Mouse (Mus musculus) spleen, embryonic (tissue): ENCODE data around the gene Cyp4v3.

Experiments used
- CTCF ChIA-PET: fragments of 350-600 bp; sonication (Branson Sonifier 250); formaldehyde crosslinking; loops from one replicate; lab custom pipeline; 2022; lab: Charles Lee

Gene Cyp4v3

DNA sequence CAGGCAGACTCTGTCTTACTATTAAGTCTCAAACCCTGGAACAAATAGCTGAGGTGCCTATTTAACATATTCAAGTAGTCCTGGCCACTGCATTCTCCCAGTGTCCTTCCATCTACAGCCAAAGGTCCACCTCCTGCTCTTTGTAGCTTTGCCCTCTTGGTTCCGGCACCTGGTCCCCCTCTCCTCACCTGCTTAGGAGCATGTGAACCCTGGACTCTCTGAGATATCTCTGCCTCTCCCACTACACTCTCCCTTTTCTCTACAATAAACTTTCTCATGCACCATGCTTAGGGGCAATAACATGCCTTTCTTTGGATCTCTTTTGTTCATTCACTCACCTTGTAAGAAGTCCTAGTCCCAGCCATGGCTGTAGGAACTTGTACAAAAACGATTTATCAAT, 11.7 kb downstream of the Cyp4v3 start:
- CTCF ChIA-PET = no interaction called here

DNA sequence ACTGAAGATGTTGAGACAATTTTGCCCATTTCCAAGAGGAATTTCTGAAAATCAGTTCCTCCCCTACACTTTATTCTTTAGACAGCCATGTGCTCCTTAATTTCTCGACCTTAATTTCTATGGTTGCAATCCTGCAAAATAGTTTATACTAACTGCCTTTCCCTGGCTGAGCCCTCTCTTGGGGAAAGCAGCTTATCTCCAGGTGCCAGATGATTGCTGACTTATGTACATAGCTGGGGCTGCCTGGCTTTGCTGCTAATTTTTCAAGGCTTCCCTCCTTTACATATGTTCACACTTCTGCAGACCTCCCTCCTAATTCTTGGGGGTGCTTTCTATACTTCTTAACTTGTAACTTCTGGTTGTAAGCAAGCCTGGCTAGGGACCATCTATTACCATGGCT, 12.1 kb downstream of the Cyp4v3 start:
- CTCF ChIA-PET = no interaction called here

DNA sequence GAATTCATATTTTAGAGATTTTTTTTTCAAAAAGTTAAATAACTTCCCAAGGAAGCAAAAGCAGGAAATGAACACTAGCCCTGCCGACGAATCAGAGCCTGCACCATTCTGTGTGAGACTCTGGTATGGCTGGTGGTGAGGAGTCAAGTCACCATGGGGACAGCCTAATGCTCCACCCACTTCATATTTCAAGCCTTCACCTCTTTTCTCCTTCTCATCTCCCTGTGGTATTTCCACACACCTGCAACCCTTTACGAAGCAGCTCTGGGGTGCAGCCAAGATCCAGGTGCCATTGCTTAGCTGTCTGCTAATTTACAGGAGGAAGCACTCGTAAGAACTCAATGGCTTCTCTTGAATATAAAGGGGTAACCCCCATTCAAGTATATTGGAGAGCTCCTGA, 22.0 kb downstream of the Cyp4v3 start:
- CTCF ChIA-PET = no interaction called here

DNA sequence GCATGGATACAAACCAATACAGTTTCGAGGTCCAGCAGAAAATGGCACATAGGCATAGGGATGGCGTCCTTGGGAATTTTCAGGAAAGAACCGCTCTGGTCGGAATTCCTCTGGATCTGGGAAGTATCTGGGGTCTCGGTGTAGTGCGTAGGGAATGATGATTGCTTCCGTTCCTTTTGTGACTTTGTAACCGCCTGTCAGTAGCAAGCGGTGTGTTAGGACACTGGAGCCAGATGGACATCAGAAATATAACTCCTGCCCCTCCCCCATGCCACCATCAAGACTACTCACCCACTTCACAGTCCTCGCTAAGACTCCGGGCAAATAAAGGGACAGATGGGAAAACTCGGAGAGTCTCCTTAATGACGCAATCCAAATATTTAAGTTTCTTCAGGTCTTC, 24.6 kb downstream of the Cyp4v3 start, which contains the start of gene Gm45753:
Gene Gm45753, minus strand, starts transcription at position 101 of the 400 bp plus-strand sequence.
- CTCF ChIA-PET = no interaction called here

DNA sequence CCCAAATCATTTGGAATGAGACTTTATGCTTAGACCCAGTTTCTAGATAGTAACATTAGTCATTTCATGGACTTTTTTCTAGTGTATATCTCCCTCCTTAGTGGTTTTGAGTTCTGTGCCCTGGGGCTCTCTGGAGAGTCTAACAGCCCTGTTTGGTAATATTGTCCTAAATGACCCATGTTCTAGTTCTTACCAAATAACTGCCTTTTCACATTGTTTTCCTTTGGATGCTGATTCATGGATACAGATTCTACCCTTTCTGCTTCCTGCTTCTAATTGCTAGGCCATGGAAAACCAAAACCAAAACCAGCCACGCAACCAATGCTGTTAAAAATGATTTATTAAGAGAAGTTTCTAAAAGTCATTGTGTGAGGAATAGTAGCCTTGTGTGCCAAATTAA, 27.5 kb downstream of the Cyp4v3 start:
- CTCF ChIA-PET = no interaction called here

DNA sequence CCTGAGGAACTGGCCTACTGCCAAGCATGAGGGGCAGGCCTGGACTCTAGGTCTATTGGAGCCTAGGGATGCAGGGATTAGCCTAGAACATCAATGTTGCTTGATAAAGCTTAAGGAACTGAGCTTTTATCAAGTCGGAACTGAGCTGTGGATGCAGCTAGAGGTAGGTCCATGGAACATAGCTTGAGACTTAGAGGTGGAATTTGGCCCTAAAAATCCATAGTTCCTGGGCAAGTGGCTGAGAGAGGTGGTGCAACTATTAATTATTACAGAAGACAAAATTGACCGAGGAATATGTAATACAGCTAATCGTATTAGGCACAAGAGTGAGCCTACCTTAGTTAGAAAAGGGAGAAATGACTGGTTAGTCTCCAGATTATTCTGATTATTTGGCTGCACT, 28.7 kb downstream of the Cyp4v3 start:
- CTCF ChIA-PET = no interaction called here

DNA sequence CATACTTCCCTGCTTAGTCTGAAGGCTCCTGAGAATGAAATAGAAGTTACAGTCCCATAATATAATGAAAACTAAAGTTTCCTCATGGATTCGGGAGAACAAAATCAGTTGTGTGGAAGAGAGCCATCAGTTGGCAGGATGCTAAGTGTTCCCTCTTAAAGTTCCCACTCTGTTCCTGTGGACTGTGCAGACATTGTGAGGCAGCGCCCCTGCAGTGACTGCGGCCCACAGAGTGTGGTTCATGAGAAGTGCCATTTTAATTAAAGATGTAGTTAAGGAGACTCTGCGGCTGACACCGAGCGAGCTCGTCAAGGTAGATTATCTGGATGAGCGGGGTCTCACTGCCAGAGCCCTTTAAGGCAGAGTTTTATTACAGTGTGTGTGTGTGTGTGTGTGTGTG, 30.6 kb downstream of the Cyp4v3 start:
- CTCF ChIA-PET = no interaction called here

DNA sequence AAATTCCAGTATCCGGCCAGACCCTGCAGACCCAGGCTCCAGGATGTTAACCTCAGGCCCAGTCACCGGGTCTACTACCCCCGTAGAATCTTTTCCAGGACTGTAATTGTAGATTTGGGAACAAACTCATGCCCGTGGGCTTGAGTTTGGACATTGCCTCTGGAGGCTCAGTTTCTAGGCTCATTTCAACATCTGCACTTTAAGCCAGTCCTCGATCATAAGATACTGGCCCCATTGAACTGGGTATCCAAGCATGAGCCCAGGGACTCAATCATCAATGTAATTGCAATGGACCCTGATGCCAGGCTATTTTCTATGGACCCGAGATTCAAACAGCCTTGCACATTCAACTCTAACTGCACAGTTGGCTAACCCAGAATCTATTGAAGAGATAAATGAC, 37.7 kb downstream of the Cyp4v3 start:
- CTCF ChIA-PET = no interaction called here

DNA sequence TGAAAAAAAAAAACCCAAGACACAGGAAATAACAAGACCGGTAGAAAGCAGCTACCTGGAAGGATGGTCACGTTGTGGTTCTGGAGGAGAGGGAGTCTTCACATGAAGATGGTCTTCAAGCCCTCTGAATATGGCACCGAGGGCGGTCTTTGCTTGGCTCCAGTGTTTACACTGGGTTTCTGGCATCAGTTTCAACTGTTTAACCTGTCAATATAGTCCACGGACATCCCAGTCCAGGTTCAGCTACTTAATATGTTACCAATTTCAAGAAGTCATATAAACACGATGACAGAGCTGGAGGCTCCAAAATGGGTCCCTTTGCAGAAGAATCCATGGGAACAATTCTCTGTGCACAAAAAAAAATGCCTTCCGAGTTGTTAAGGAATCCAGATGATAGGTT, 38.3 kb downstream of the Cyp4v3 start, which contains the start of gene Klkb1:
Gene Klkb1, minus strand, starts transcription at position 173 of the 400 bp plus-strand sequence.
- CTCF ChIA-PET = no interaction called here

DNA sequence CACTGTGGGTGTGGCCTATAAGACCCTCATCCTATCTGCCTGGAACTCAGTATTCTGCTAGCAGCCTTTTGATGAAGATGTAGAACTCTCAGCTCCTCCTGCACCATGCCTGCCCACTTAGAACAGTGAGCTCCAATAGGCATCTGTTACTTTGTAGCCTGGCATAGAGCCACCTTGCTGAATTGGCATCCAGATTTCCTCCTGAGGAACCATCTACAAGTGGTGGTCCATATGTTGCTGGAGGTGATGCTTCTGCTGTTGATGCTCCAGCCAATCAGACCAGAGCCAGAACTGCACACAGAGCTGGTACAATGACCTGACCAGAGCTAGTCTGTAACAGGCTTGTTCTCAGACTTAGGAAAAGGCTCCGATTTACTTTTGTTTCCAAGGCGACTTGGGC, 41.2 kb downstream of the Cyp4v3 start:
- CTCF ChIA-PET = no interaction called here

DNA sequence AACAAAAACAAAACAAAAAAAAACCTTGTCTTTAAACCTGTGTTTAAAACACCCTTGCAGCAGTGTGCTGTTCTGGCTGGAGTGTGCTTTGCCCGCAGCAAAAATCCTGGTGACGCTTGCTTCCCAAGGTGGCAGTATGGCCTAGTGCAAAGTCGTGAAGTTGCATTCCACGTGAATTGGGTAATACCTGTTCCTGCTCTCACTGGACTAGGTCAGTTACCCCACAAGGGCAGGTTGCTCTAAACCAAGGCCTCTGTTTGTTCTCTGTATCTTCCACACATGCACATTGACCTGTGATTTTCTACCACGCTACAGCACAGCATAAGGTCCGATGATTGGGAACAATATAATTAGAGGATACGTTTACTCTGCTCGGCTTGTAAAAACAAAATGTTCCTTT, 51.4 kb downstream of the Cyp4v3 start:
- CTCF ChIA-PET = no interaction called here

DNA sequence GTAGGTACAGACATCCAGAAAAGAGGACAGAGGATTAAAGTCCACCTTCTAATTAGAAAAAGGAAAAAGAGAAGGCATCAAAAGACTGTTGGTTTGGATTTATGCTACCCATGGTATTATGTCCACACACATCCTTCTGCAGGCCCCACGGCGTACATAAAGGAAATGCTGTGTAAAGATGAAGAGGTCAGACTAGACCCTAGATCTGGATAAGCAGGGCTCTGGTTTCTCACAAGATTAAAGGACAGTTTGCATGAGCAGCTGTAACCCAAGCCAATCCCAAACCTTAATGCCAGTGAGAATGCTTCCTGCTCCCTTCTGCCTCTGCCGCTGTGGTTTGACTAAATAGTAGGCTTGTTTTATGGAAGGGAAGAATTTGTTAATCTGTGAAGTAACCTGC, 55.6 kb downstream of the Cyp4v3 start:
- CTCF ChIA-PET = no interaction called here

DNA sequence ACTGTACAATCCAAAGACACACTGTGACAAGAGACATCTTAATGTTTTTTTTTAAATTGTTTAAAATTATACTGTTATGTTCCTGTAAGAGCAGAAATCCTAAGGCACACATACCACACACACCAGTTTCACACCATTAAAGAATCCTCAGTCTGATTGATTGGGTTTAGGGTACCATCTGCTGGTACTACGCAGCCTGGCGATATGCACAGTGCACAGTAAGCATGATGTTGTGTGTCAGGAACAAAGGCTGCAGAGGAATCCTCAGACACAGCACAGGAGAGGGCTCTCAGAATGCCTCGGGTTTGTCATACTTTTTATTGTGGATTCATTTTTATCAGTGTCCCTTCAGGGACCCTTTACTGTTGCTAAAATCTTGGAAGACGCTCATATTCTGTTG, 58.7 kb downstream of the Cyp4v3 start:
- CTCF ChIA-PET = no interaction called here

DNA sequence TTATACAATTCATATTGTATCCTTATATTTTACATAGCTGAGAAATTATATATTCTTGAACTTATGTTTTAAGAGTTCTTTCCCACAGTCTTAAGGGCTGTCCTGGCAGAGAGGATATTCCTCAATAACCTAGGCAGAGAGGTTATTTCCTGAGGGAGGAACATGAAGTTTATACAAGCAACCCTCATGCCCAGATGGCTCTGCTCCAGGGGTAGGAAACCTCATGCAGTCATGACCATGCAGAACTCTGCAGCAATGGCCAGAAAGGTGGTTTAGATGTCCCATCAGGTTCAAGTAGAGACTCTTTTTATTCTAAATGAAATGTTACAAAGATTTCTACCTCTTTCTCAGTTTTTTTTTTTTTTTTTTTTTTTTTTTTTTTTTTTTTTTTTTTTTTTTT, 64.0 kb downstream of the Cyp4v3 start:
- CTCF ChIA-PET = no interaction called here

DNA sequence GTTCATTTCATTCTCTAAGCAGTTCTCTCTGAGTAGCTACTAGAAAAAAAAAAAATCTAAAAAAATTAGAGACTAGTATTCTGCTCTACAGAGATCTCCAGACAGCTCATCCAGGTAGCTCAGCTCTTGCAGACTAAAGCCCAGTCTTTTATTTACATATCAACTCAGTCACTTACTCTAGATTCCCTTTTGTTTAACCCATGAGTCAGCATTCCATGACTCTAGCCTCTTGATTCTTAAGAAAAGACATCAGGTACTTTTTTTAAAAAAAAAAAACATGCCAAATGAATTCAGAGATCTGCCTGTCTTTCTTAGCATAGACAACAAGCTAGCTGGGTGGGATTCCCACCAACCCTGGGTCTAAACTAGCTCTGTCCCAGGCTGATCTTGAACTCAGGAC, 64.5 kb downstream of the Cyp4v3 start:
- CTCF ChIA-PET = no interaction called here

DNA sequence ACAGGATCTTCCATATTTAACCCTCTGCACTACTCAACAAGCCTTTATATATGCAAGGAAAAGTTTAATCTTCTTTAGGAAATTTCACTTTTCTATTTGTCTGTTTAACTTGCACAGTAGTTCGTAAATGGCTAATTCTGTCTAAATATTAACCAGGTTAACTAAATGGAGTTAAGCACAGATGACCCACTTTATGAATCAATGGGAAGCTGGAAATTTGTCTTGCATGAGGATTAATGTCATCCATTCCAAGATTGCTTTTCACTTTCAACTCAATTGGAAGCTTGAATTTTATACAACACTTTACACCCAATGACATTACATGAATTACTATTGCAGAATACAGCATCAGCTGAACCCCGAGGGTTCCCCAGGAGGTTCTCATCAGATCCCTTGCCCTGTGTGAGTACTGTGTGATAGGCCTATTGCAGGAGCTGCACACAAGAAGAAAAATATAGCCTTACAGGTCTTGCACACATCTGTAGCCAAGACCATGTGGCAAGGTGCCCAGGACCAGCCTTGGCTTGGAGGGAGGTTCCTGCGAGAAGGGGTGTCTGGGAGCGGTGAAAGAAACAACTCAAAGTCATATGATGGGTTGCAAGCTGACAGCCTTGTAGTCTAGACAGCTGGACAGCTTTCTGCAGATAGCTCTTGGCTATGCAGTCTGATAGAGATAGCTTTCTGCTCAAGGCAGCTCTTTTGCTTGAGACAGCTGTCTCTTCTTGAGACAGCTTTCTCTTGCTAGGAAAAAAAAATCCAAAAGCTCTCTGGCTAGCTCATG, 65.2 kb downstream of the Cyp4v3 start:
- CTCF ChIA-PET = no interaction called here

DNA sequence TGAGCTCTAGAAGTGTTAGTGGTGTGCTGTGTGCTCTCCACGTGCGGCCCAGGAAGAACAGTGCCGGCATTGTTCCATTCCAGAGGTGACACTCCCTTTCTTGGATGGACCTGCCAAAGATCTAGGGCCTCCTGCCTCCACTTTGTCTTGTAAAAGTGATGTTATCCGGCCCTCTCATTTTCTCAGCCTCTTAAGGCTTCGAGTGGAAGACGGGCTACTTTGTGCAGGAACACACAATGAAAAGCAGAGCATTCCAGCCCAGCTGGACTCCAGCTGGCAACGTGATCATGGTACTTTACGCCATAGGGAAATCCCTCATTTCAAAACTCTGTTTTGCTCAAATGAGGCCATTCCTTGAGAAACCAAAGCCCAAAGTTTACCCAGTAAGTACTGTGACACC, 66.0 kb downstream of the Cyp4v3 start:
- CTCF ChIA-PET = no interaction called here

DNA sequence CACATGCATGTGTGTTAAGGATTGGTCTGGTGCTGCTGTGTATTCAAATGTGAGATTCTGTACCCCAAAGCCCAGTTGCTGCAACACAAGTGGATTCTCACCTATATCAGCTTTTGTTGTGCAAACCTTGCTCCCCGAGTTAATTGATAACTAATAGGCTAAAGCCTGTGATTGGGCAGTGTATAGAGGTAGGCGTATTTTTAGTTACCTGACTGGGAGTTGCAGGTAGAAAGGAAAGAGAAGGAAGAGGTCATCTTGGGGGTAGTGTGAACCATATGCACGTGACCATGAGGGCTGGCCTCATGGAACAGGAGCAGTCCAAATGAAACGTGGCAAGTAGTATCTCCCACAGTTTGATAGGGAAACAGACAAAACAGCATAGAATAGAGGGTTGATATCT, 68.1 kb downstream of the Cyp4v3 start:
- CTCF ChIA-PET = no interaction called here

DNA sequence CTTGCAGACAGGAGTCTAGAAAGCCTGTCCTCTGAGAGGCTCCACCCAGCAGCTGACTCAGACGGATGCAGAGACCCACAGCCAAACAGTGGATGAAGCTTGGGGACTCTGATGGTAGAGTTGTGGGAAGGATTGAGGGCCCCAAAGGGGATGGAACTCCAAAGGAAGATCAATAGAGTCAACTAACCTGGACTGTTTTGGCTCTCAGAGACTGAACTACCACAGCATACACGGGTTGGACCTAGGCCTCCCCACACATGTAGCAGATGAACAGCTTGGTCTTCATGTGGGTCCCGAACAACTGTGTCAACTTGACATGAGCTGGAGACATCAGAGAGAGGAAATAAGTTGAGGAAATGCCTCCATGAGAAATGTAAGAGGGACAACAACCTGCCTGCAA, 70.2 kb downstream of the Cyp4v3 start:
- CTCF ChIA-PET = no interaction called here

DNA sequence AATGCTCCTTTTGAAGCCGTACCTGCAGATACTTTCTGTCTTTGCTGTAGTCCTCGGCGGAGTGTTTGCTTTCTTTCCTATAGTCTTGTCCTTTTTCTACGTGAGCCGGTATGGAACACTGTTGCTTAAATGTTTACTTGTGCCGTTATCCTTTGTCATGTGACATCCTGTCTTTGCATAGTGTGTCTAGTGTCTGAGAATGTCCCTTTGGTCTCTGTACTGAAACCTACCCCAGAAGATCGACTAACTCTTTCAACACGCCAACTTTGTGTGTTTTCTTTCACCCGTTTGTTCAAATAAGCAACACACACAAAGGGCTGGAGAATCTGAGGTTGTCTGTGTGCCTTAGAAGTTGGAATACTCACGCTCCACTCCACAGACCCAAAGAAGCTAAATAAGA, 71.1 kb downstream of the Cyp4v3 start, which contains the start of gene F11:
Gene F11, minus strand, starts transcription at position 112 of the 400 bp plus-strand sequence.
- CTCF ChIA-PET = no interaction called here

DNA sequence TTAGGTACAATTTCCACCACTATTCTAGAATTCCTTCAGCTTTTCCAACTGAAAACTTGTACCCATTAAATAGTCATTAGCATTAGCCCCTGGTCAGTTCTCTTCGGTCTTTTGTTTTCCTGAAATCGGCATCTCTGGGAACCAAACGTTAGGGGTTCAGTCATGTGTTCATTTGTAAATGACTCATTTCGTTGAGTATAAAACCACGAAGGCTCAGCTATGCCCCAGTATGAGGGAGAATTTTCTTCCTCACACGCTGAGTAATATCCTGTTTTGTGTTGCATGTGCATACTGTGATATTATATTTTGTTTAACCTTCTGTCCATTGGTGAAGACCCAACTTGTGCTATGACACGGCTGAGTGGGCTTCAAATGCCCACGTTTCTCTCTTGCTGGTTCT, 74.6 kb downstream of the Cyp4v3 start:
- CTCF ChIA-PET = no interaction called here

DNA sequence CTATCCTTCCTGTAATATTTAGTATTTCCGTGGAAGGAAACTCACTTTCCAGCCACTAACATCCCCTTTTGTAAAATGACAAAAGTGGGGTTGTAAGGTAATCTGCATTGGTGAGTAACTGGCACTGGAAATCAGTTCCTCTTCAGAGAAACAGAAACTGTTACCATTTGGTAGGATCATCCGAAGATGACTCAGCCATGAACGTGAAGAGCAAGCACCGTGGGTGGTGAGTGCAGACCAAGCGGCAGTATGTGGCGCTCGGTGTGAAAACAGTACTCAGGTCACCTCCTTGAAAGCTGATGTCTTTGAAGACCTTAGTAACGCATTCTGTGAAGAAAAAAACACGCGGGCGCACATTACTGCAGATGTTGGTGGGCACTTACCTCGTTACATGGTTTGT, 78.0 kb downstream of the Cyp4v3 start:
- CTCF ChIA-PET = no interaction called here
